Mouse (Mus musculus) brown adipose tissue, adult 24 weeks (tissue): Measurements from ENCODE around the gene Dars2. TPM values are rescaled to one million over a fixed set of nuclear protein-coding genes. Genes with fewer than 3 reads are reported as not detected.

ENCODE experiments used
- H3K27ac ChIP-seq: fragments of 200-500 bp; replicated peaks from 2 replicates; pipeline ENCODE4 v1.5.1; 2012; ENCODE audit warnings: low read depth, mild to moderate bottlenecking, low read length
- H3K4me1 ChIP-seq: fragments of 200-500 bp; 2 replicates; pipeline ENCODE4 v1.6.1; 2012; ENCODE audit warnings: low read length, mixed read lengths; ENCODE audit not compliant: control insufficient read depth, insufficient read depth, insufficient read length
- H3K4me3 ChIP-seq: fragments of 200-500 bp; 2 replicates; pipeline ENCODE4 v1.5.1; 2012; ENCODE audit warnings: low read depth, mild to moderate bottlenecking, low read length, moderate library complexity; ENCODE audit not compliant: insufficient read depth
- polyA plus RNA-seq: library from polyadenylated mRNA; stranded (reverse); fragments of >200 nt; gene quantifications from 2 replicates; pipeline ENCODE4 v1.2.4, GENCODE M21; 2012; ENCODE audit not compliant: missing spikeins, insufficient read depth, insufficient read length

The Dars2 gene
- polyA plus RNA-seq, 1 experiment: 27.5 TPM

DNA sequence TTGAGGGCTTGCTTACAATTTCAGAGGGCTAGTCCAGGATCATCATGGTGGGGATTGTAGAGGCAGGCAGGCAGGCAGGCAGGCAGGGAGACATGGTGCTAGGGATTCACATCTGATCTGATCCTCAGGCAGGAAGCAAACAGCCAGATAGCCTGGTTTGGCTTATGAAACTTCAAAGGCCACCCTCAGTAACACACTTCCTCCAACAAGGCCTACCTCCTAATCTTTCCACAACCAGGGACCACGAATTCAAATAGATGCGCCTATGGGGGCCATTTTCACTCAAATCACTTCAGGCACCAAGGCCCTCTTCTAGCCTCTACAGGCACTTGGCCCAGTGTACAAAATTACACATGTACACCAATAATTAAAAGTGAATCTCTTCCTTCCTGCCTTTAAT lies 43.3 kb downstream of the Dars2 start:
- Histone ChIP-seq H3K27ac (no peak overlapping the region), H3K4me3 (no peak overlapping the region), H3K4me1 (no peaks in the 10 kb centered on the region)

DNA sequence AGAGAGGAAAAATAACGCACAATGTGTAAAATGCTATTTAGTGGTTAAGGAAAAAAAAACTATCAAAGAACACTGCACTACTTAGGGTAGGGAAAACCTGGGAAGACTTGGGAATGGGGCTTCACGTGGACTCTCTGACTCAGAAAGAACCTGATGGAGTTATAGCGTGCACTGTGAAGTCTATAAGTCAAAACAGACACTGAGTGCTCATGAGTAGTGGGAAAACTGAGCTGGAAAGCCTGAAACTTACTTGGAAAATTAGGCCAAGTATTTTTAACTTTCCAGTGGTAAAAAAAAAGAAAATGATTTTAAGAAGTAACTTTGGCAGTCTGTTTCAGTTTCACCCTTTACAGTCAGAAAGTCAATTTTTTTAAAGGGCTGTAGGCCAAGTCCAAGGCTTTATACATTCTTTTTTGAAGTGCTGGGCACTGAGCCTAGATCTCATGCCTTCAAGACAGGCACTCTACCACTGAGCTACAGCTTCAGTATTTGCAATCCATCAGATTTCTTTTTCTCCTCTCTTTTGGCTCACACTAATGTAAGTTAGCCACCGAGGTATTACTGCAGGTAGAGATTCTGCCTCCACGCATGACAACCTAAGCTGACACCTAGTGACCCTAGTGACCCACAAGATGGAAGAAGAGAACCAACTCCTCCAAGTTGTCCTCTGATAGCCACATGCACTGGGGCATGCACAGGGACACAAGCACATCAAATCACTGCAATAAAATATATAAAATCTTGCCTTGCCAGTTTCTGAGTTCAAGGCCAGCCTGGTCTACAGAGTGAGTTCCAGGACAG lies 44.8 kb downstream of the Dars2 start:
- Histone ChIP-seq H3K27ac (no peak overlapping the region), H3K4me3 (no peak overlapping the region), H3K4me1 (no peaks in the 10 kb centered on the region)

GRCm38 (mm10) chr1:161020051-161020450 lies 50.4 kb downstream of the Dars2 start:
- no peak overlapping the region for H3K27ac ChIP-seq
- H3K4me1 ChIP-seq: no peaks in the 10 kb centered on the region
- H3K4me3 ChIP-seq: no peak overlapping the region

- H3K27ac ChIP-seq: no peak overlapping the region
- no peaks in the 10 kb centered on the region for H3K4me1 ChIP-seq
- H3K4me3 ChIP-seq: no peak overlapping the region
Measured at GRCm38 (mm10) chr1:161016378-161016777, 54.1 kb downstream of the Dars2 start.

DNA sequence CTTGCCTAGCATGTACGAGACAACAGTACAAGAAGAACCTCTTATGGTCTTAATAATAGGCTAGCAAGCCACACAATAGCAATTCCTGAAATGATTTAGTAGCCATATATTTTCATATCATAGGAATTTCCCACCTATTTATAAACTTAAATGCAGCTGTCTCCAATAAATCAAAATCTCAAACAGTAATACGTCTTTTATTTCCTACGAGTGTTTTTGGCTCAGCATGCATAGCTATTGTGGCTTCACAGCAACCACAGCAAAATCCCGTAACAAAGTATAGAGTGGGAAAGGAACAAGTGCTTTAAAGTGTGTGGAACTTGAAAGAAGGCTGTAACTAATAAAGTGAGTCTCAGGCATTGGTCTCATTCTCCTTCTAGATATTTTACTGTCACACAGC lies 60.0 kb downstream of the Dars2 start:
- no peaks in the 10 kb centered on the region for H3K4me1 ChIP-seq
- H3K4me3 ChIP-seq: no peak overlapping the region
- no peak overlapping the region for H3K27ac ChIP-seq

- Histone ChIP-seq H3K27ac (no peak overlapping the region), H3K4me1 (peaks cover 6% of the 10 kb centered on the region), H3K4me3 (no peak overlapping the region)
Measured at GRCm38 (mm10) chr1:161008038-161008437, 62.4 kb downstream of the Dars2 start.

DNA sequence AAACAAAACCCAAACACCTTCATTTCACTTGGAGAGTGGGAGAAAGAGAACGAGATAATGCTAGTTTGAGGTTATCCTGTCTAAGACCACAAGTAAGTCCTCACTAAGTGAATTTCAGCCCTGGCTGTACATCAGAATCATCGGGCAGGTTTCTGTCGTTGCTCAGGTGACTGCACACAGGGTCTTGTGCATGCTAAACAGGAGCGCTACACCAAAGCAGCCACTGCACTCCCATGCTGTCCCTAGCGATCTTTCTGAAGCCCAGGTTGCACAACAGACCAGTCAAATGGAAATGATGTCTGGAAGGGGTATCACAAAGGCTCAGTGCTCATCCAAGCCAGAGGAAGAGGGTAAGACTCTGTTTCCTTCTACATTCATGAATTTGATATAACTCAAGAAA lies 64.0 kb downstream of the Dars2 start:
- peaks cover 6% of the 10 kb centered on the region for H3K4me1 ChIP-seq
- H3K4me3 ChIP-seq: no peak overlapping the region
- no peak overlapping the region for H3K27ac ChIP-seq

DNA sequence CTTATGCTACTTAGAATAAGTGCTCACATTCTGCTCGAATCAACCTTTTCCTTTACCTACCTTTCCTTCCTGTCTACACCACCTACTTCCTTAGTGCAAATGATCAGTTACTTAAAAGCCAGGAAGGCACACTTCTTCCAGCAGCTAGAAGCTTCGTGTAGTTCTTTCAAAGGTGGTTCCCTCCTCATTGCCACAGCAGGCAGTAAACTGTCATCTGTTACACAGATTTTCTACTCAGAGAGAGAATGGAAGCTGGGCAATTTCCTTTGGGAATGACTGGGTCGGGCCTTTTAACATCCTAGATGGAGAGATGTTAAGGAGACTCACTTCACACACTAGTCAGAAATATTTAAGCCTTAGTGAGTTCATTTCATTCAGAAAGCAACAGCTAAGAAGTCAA lies 64.9 kb downstream of the Dars2 start:
- H3K27ac ChIP-seq: no peak overlapping the region
- peaks cover 6% of the 10 kb centered on the region for H3K4me1 ChIP-seq
- H3K4me3 ChIP-seq: no peak overlapping the region

GRCm38 (mm10) chr1:161004942-161005341 lies 65.5 kb downstream of the Dars2 start:
- peaks cover 6% of the 10 kb centered on the region for H3K4me1 ChIP-seq
- H3K27ac ChIP-seq: no peak overlapping the region
- no peak overlapping the region for H3K4me3 ChIP-seq

DNA sequence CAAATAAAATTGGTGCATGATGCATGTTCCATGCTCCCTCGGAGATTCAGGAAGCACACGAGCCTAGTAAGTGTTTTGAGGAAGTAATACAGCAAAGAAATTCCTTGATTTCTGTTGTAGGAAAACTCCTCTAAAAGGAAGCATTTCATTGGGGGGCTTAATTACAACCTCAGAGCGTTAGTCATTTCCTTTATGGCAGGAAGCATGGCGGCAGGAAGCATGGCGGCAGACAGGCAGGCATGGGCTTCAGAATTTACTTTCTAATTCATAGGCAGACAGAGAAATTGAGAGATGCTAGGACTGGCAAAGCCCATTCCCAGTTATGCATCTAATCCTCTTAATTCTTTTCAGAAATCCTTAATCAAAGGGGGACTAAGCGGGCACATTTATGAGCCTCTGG lies 76.6 kb downstream of the Dars2 start:
- no peak overlapping the region for H3K4me3 ChIP-seq
- H3K27ac ChIP-seq: no peak overlapping the region
- no peaks in the 10 kb centered on the region for H3K4me1 ChIP-seq

Other genes starting within 250 kb of the Dars2 start
- 13.5 and 13.6 TPM in 2 replicates for gene Rc3h1, start 164.2 kb downstream of the Dars2 start, polyA plus RNA-seq
- gene Serpinc1, start 92.1 kb downstream of the Dars2 start, polyA plus RNA-seq: 3.2 TPM in 1 of 2 replicates, not detected in the other
- gene Zbtb37, start 35.8 kb downstream of the Dars2 start, polyA plus RNA-seq: 1.9 and 2.6 TPM in 2 replicates
- gene Cenpl, start 55 bp upstream of the Dars2 start, polyA plus RNA-seq: 1.3 and 1.5 TPM in 2 replicates
- gene Klhl20, start 60.9 kb upstream of the Dars2 start, polyA plus RNA-seq: 6.7 and 7.8 TPM in 2 replicates
- gene Ankrd45, start 72.0 kb upstream of the Dars2 start, polyA plus RNA-seq: not detected in 2 replicates
- not detected in 2 replicates for gene Tex50, start 88.7 kb upstream of the Dars2 start, polyA plus RNA-seq
- 268 and 347 TPM in 2 replicates for gene Prdx6, start 180.6 kb upstream of the Dars2 start, polyA plus RNA-seq